Mouse (Mus musculus): ENCODE results near the gene Ipo9. TPM values are rescaled to one million over a fixed set of nuclear protein-coding genes. Genes with fewer than 3 reads are reported as not detected.
A peak's percentile ranks its signal among the peaks of the same experiment; 100 is the strongest.

Ipo9 gene
- total and polyA plus RNA-seq, 2 experiments from 2014 or later, result 76.6 to 95.0 TPM

DNA sequence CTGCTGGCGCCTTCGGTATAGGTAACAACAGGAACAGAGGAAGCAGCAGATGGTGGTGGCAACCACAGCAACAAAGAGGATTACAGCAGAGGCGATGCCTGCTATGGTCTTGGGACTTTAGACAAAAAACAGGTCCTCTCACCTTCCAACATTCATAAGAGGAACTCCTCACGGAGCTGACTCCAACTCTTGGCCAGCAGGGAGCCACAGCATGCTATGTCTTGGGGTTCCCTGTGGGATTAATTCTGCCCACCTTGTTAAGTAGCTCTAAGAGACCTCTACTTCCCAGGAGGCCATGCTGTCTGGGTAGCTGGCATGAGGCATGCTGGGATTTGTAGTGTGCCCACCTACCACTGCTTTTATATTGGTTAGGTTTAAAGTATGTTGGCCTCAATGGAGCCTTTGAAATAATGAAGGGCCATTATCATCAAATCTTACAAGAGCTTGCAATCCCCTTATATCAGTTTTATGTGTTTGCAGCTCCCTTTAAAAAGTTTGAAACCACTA, 57.1 kb downstream of the Ipo9 start:
- peak; percentile 56 for DNase-seq
- H3K27ac ChIP-seq (ENCODE audit: low read depth, low read length), result no peak overlapping the region
- 53% methylated on average over 4 of the region's 4 CpGs for WGBS

DNA sequence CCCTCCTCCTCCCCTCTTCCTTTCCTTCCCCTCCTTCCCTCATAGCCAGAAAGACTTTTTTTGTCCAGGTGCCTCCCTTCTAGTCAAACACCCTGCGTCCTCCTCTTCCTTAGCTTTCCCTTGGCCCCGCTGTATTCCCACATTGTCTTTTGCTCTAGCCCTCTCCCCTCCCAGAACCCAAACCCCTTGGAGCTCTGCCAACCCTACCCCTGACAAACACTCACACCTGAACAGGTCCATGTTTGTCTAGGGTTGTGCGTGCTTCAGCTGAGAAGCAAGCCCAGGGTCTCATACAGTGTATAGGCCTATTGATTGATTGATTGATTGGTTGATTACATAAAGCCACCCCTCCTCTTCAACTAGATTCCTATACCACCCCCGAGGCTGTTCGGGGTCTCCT, 60.9 kb downstream of the Ipo9 start:
- ATAC-seq, result no peak

More for the DNA sequence above, 57.1 kb downstream of the Ipo9 start:
- ATAC-seq, result no peak
- Histone ChIP-seq H3K36me3 (ENCODE audit: insufficient read depth) (no peaks in the 10 kb centered on the region), H3K4me3 (ENCODE audit: low read depth, low read length) (peak overlapping the region; percentile 27), H3K9ac (peak overlapping the region; percentile 48), H3K27me3 (ENCODE audit: insufficient read depth, low read length) (no peaks in the 10 kb centered on the region), H3K9me3 (ENCODE audit: low read length) (no peaks in the 10 kb centered on the region), H3K4me2 (ENCODE audit: low read depth) (peak overlapping the region; percentile 43), H3K4me1 (ENCODE audit: insufficient read depth) (peaks cover 5% of the 10 kb centered on the region; the same call in 1 of the 2 replicates)
- no peak for TF ChIP-seq CTCF (IDR thresholded peaks at IDR 0.05; ENCODE audit: low read depth)

GRCm38 (mm10) chr1:135368982-135369381, 61.3 kb downstream of the Ipo9 start:
- peak; percentile 36 for TF ChIP-seq CTCF (IDR thresholded peaks at IDR 0.05; ENCODE audit: low read depth)
- peak; percentile 30; the same call in 1 of the 2 replicates for ATAC-seq
- H3K27ac ChIP-seq (ENCODE audit: low read depth, low read length), result no peak overlapping the region

More for the DNA sequence above, 60.9 kb downstream of the Ipo9 start:
- Histone ChIP-seq H3K4me1 (ENCODE audit: insufficient read depth) (no peaks in the 10 kb centered on the region), H3K4me3 (ENCODE audit: low read depth, low read length) (no peak overlapping the region), H3K9ac (no peak overlapping the region), H3K9me3 (ENCODE audit: low read length) (no peaks in the 10 kb centered on the region), H3K4me2 (ENCODE audit: low read depth) (peak overlapping the region; percentile 85; the same call in 1 of the 2 replicates), H3K27ac (ENCODE audit: low read depth, low read length) (no peak overlapping the region), H3K27me3 (ENCODE audit: insufficient read depth, low read length) (no peaks in the 10 kb centered on the region), H3K36me3 (ENCODE audit: insufficient read depth) (no peaks in the 10 kb centered on the region)
- 83% methylated on average over 5 of the region's 5 CpGs for WGBS
- no peak for DNase-seq
- no peak; the same call in 1 of the 2 replicates for TF ChIP-seq CTCF (IDR thresholded peaks at IDR 0.05; ENCODE audit: low read depth)

DNA sequence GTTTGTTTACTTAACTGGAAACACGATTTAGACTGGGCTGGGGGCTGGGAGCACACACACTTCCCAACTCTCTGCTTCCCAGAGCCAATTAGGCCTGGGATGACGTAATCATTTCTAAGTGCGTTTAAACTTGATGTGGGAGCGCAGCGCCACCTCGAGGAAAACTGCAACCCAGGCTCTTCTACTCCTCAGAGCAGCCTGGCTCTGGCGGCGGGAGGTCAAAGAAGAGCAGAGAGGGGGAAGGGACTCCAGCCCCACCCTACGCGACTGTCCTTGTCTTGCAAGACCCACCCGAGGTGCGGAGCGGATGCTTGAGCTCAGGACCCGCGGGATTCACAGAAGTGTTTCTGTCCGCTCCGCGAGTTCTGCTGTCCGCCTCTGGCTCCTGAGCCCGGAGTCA, 62.1 kb downstream of the Ipo9 start:
- Histone ChIP-seq H3K9me3 (ENCODE audit: low read length) (no peaks in the 10 kb centered on the region), H3K27me3 (ENCODE audit: insufficient read depth, low read length) (no peaks in the 10 kb centered on the region), H3K4me3 (ENCODE audit: low read depth, low read length) (peak overlapping the region; percentile 47), H3K27ac (ENCODE audit: low read depth, low read length) (no peak overlapping the region), H3K4me1 (ENCODE audit: insufficient read depth) (no peaks in the 10 kb centered on the region), H3K36me3 (ENCODE audit: insufficient read depth) (no peaks in the 10 kb centered on the region), H3K9ac (peak overlapping the region; percentile 56), H3K4me2 (ENCODE audit: low read depth) (peak overlapping the region; percentile 85)
- peak; percentile 95 for TF ChIP-seq CTCF (IDR thresholded peaks at IDR 0.05; ENCODE audit: low read depth)
- WGBS, result 0% methylated on average over 20 of the region's 20 CpGs
- ATAC-seq (peak; percentile 92), DNase-seq (peak; percentile 93)

More at GRCm38 (mm10) chr1:135368982-135369381, 61.3 kb downstream of the Ipo9 start:
- H3K4me2 ChIP-seq (ENCODE audit: low read depth), result peak overlapping the region; percentile 85
- H3K4me1 ChIP-seq (ENCODE audit: insufficient read depth), result no peaks in the 10 kb centered on the region
- H3K9me3 ChIP-seq (ENCODE audit: low read length), result no peaks in the 10 kb centered on the region
- 12% methylated on average over 14 of the region's 14 CpGs for WGBS
- no peaks in the 10 kb centered on the region for H3K36me3 ChIP-seq (ENCODE audit: insufficient read depth)
- H3K9ac ChIP-seq, result peak overlapping the region; percentile 56
- DNase-seq, result peak; percentile 54
- no peaks in the 10 kb centered on the region for H3K27me3 ChIP-seq (ENCODE audit: insufficient read depth, low read length)
- H3K4me3 ChIP-seq (ENCODE audit: low read depth, low read length), result peak overlapping the region; percentile 47

DNA sequence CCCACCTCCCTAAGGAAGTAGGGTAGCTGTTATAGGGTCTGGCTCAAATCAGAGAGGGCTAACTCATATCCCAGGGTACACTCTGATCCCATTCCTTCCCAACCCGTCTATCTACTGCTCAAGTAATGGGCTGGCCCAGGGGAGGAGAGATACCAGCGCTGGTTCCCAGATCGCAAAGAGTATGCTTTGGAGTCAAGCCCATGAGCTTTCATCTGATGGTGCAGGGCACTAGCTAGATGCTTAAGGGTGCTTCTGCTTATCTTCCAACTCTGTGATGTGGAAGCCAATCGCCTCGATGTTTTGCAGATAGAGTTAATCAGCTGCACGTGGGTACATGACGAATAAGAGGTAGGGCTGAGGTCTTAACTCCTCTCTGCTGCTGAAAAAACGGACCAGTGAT, 62.7 kb downstream of the Ipo9 start:
- Histone ChIP-seq H3K27me3 (ENCODE audit: insufficient read depth, low read length) (no peaks in the 10 kb centered on the region), H3K4me3 (ENCODE audit: low read depth, low read length) (no peak overlapping the region), H3K27ac (ENCODE audit: low read depth, low read length) (no peak overlapping the region), H3K4me2 (ENCODE audit: low read depth) (no peak overlapping the region), H3K4me1 (ENCODE audit: insufficient read depth) (no peaks in the 10 kb centered on the region), H3K9me3 (ENCODE audit: low read length) (no peaks in the 10 kb centered on the region), H3K36me3 (ENCODE audit: insufficient read depth) (no peaks in the 10 kb centered on the region), H3K9ac (no peak overlapping the region)
- 68% methylated on average over 8 of the region's 8 CpGs for WGBS
- TF ChIP-seq CTCF (IDR thresholded peaks at IDR 0.05; ENCODE audit: low read depth), result no peak
- no peak for DNase-seq
- ATAC-seq, result no peak

- H3K36me3 ChIP-seq (ENCODE audit: insufficient read depth), result no peaks in the 10 kb centered on the region
Observed at GRCm38 (mm10) chr1:135367005-135367404, 63.3 kb downstream of the Ipo9 start.

GRCm38 (mm10) chr1:135366380-135366779, 63.9 kb downstream of the Ipo9 start:
- no peak for ATAC-seq
- Histone ChIP-seq H3K4me1 (ENCODE audit: insufficient read depth) (no peaks in the 10 kb centered on the region), H3K27ac (ENCODE audit: low read depth, low read length) (no peak overlapping the region), H3K9me3 (ENCODE audit: low read length) (no peaks in the 10 kb centered on the region), H3K9ac (no peak overlapping the region), H3K36me3 (ENCODE audit: insufficient read depth) (no peaks in the 10 kb centered on the region), H3K4me2 (ENCODE audit: low read depth) (no peak overlapping the region), H3K27me3 (ENCODE audit: insufficient read depth, low read length) (no peaks in the 10 kb centered on the region), H3K4me3 (ENCODE audit: low read depth, low read length) (no peak overlapping the region)
- no peak for TF ChIP-seq CTCF (IDR thresholded peaks at IDR 0.05; ENCODE audit: low read depth)
- no peak for DNase-seq

More at GRCm38 (mm10) chr1:135367005-135367404, 63.3 kb downstream of the Ipo9 start:
- Histone ChIP-seq H3K4me1 (ENCODE audit: insufficient read depth) (no peaks in the 10 kb centered on the region), H3K4me2 (ENCODE audit: low read depth) (no peak overlapping the region), H3K9me3 (ENCODE audit: low read length) (no peaks in the 10 kb centered on the region), H3K27ac (ENCODE audit: low read depth, low read length) (no peak overlapping the region), H3K27me3 (ENCODE audit: insufficient read depth, low read length) (no peaks in the 10 kb centered on the region), H3K9ac (no peak overlapping the region; the same call in 1 of the 2 replicates), H3K4me3 (ENCODE audit: low read depth, low read length) (no peak overlapping the region)
- no peak for DNase-seq
- WGBS, result 83% methylated on average over 7 of the region's 7 CpGs
- no peak for TF ChIP-seq CTCF (IDR thresholded peaks at IDR 0.05; ENCODE audit: low read depth)
- ATAC-seq, result no peak

All from forebrain, postnatal 0 days (tissue).